Mouse (Mus musculus) lung, adult 18-20 months (tissue): ENCODE data around the gene Phyhipl.
A peak's percentile ranks its signal among the peaks of the same experiment; 100 is the strongest.

ENCODE experiments used
- DNase-seq, 2 experiments: peaks; one replicate each; pipeline ENCODE4 v3.0.0; 2022; ENCODE audit warnings: mixed read lengths in 2 of 2

Gene Phyhipl

GRCm38 (mm10) chr10:70655828-70656227 is at the start of gene Phyhipl:
Gene Phyhipl (minus strand): TSS chr10:70655965.
- DNase-seq: no peak

GRCm38 (mm10) chr10:70703211-70703610 is 47.4 kb upstream of the Phyhipl start:
- DNase-seq: no peak

GRCm38 (mm10) chr10:70699581-70699980 is 43.8 kb upstream of the Phyhipl start:
- no peak for DNase-seq

GRCm38 (mm10) chr10:70698014-70698413 is 42.2 kb upstream of the Phyhipl start:
- no peak for DNase-seq

GRCm38 (mm10) chr10:70696748-70697585 is 41.2 kb upstream of the Phyhipl start:
- no peak for DNase-seq

- DNase-seq: no peak
Observed at GRCm38 (mm10) chr10:70689346-70689745, 33.6 kb upstream of the Phyhipl start.

GRCm38 (mm10) chr10:70688881-70689280 is 33.1 kb upstream of the Phyhipl start:
- DNase-seq: no peak

- no peak for DNase-seq
Observed at GRCm38 (mm10) chr10:70686941-70687703, 31.4 kb upstream of the Phyhipl start.

- DNase-seq: no peak
Observed at GRCm38 (mm10) chr10:70686505-70686904, 30.7 kb upstream of the Phyhipl start.

- no peak for DNase-seq
Observed at GRCm38 (mm10) chr10:70683508-70683907, 27.7 kb upstream of the Phyhipl start.

GRCm38 (mm10) chr10:70677946-70678345 is 22.2 kb upstream of the Phyhipl start:
- no peak for DNase-seq

GRCm38 (mm10) chr10:70656272-70656671 is 507 bp upstream of the Phyhipl start:
- DNase-seq: no peak

GRCm38 (mm10) chr10:70654655-70655054 is 1.1 kb downstream of the Phyhipl start:
- DNase-seq: no peak

GRCm38 (mm10) chr10:70654139-70654538 is 1.6 kb downstream of the Phyhipl start:
- DNase-seq: no peak

GRCm38 (mm10) chr10:70651769-70652648 is 3.8 kb downstream of the Phyhipl start:
- DNase-seq: no peak

- peak in 1 of 2 experiments; percentile 9 for DNase-seq
Observed at GRCm38 (mm10) chr10:70648831-70649230, 6.9 kb downstream of the Phyhipl start.

- no peak for DNase-seq
Observed at GRCm38 (mm10) chr10:70643131-70643530, 12.6 kb downstream of the Phyhipl start.

GRCm38 (mm10) chr10:70640896-70641596 is 14.7 kb downstream of the Phyhipl start:
- no peak for DNase-seq

- no peak for DNase-seq
Observed at GRCm38 (mm10) chr10:70640075-70640737, 15.6 kb downstream of the Phyhipl start.

GRCm38 (mm10) chr10:70637640-70638328 is 18.0 kb downstream of the Phyhipl start:
- DNase-seq: no peak

- DNase-seq: no peak
Observed at GRCm38 (mm10) chr10:70635261-70635660, 20.5 kb downstream of the Phyhipl start.
